Comparison of ENCODE assay signal across 8 mouse cellular contexts in genomic region chr2:181670285-181670912, GRCm38 (mm10). TPM values are rescaled to one million over a fixed set of nuclear protein-coding genes. Genes with fewer than 3 reads are reported as not detected.
DNase-seq lines count a peak whose midpoint lies in the region; ATAC-seq and TF ChIP-seq lines count a peak whose summit lies in the region.

No protein-coding gene starts in this region.

- peak overlapping the region; percentile 82 for H3K4me3 ChIP-seq in testis, adult 2 months (ENCODE audit: control insufficient read depth, low read depth, low read length)
- peak overlapping the region; percentile 59 for H3K4me3 ChIP-seq in heart, postnatal 0 days (ENCODE audit: low read depth, low read length)
- H3K4me3 ChIP-seq in liver, embryonic 11.5 days (ENCODE audit: low read depth, low read length), result peak overlapping the region; percentile 45
- H3K4me3 ChIP-seq in neural tube, embryonic 13.5 days, result peak overlapping the region; percentile 41

- no peak overlapping the region for H3K27ac ChIP-seq in testis, adult 2 months (ENCODE audit: control insufficient read depth, insufficient read depth, low read depth, low read length)
- H3K27ac ChIP-seq in heart, postnatal 0 days (ENCODE audit: low read depth), result peak overlapping the region; percentile 77
- no peak overlapping the region for H3K27ac ChIP-seq in liver, embryonic 11.5 days (ENCODE audit: low read depth, low read length)
- H3K27ac ChIP-seq in neural tube, embryonic 13.5 days (replicated peaks), result 0 out of 2 replicates have a peak overlapping the region, but pooled peaks have one; percentile 23

- peaks cover 28% of the 10 kb centered on the region for H3K4me1 ChIP-seq in testis, adult 2 months (ENCODE audit: control insufficient read depth, insufficient read depth, low read length)
- H3K4me1 ChIP-seq in heart, postnatal 0 days (ENCODE audit: control insufficient read depth, insufficient read depth), result no peaks in the 10 kb centered on the region
- peaks cover 9% of the 10 kb centered on the region for H3K4me1 ChIP-seq in liver, embryonic 11.5 days (replicated peaks; ENCODE audit: control insufficient read depth, insufficient read depth, low read length)
- peaks cover 31% of the 10 kb centered on the region for H3K4me1 ChIP-seq in neural tube, embryonic 13.5 days (replicated peaks)

- no peak for ATAC-seq in heart, postnatal 0 days (ENCODE audit: insufficient read depth, low read depth)
- no peak for ATAC-seq in liver, embryonic 11.5 days (replicated peaks; ENCODE audit: low FRiP score)
- no peak for ATAC-seq in neural tube, embryonic 13.5 days (ENCODE audit: low read depth)

- H3K4me2 ChIP-seq in heart, postnatal 0 days (ENCODE audit: low read depth, low read length), result peak overlapping the region; percentile 66
- H3K4me2 ChIP-seq in liver, embryonic 11.5 days, result peak overlapping the region; percentile 64
- peak overlapping the region; percentile 62 for H3K4me2 ChIP-seq in neural tube, embryonic 13.5 days

- TF ChIP-seq EP300 in heart, postnatal 0 days (IDR thresholded peaks at IDR 0.05; ENCODE audit: low read depth), result no peak

- H3K9me3 ChIP-seq in heart, postnatal 0 days (replicated peaks; ENCODE audit: control insufficient read depth, low read length), result no peaks in the 10 kb centered on the region
- no peaks in the 10 kb centered on the region for H3K9me3 ChIP-seq in liver, embryonic 11.5 days (ENCODE audit: control insufficient read depth, low read length)
- no peaks in the 10 kb centered on the region for H3K9me3 ChIP-seq in neural tube, embryonic 13.5 days

- TF ChIP-seq POLR2A in testis, adult 2 months (IDR thresholded peaks at IDR 0.05; ENCODE audit: control insufficient read depth, low read depth, low read length), result no peak

- intact Hi-C loops in left cerebral cortex, postnatal 25 days (cut with DNase I), result loop anchor here (10.0 kb wide), 1 partner anchor 146 kb away; the partner anchor contains the start of gene Dnajc5

- WGBS in heart, postnatal 0 days, result 3% methylated on average over 56 of the region's 56 CpGs
- 5% methylated on average over 56 of the region's 56 CpGs for WGBS in liver, embryonic 11.5 days
- 3% methylated on average over 56 of the region's 56 CpGs for WGBS in neural tube, embryonic 13.5 days

- TF ChIP-seq CTCF in testis, adult 2 months (IDR thresholded peaks at IDR 0.05; ENCODE audit: control insufficient read depth, insufficient read depth, insufficient replicate concordance, low read depth, low read length), result no peak
- no peak for TF ChIP-seq CTCF in heart, postnatal 0 days (IDR thresholded peaks at IDR 0.05; ENCODE audit: low read depth)

- H3K36me3 ChIP-seq in testis, adult 2 months (ENCODE audit: control insufficient read depth, insufficient read depth, low read length), result no peaks in the 10 kb centered on the region
- H3K36me3 ChIP-seq in heart, postnatal 0 days (replicated peaks; ENCODE audit: control insufficient read depth, insufficient read depth, low read length), result no peaks in the 10 kb centered on the region
- no peaks in the 10 kb centered on the region for H3K36me3 ChIP-seq in liver, embryonic 11.5 days (ENCODE audit: control insufficient read depth, insufficient read depth, low read length)
- no peaks in the 10 kb centered on the region for H3K36me3 ChIP-seq in neural tube, embryonic 13.5 days

- no peaks in the 10 kb centered on the region for H3K27me3 ChIP-seq in testis, adult 2 months (ENCODE audit: control insufficient read depth, insufficient read depth, low read length)
- H3K27me3 ChIP-seq in heart, postnatal 0 days (ENCODE audit: control insufficient read depth, insufficient read depth, low read length), result peaks cover 65% of the 10 kb centered on the region
- peaks cover 62% of the 10 kb centered on the region for H3K27me3 ChIP-seq in liver, embryonic 11.5 days (replicated peaks; ENCODE audit: control insufficient read depth, insufficient read depth, low read length)
- H3K27me3 ChIP-seq in neural tube, embryonic 13.5 days, result peaks cover 66% of the 10 kb centered on the region

- no peak for DNase-seq in testis, postnatal 14 days (ENCODE audit: low spot score)
- DNase-seq in heart, postnatal 0 days (ENCODE audit: low spot score), result no peak
- DNase-seq in liver, embryonic 11.5 days (ENCODE audit: low spot score), result no peak
- no peak for DNase-seq in thymus, postnatal 25 days
- DNase-seq in left cerebral cortex, postnatal 25 days (ENCODE audit: low spot score in 2 of 2), result no peak
- DNase-seq in cerebellum, adult 18-20 months, result no peak

- peak overlapping the region; percentile 67 for H3K9ac ChIP-seq in heart, postnatal 0 days (replicated peaks; ENCODE audit: low read depth, low read length)
- H3K9ac ChIP-seq in liver, embryonic 11.5 days (ENCODE audit: low read depth, low read length), result peak overlapping the region; percentile 35; the same call in 1 of the 2 replicates
- H3K9ac ChIP-seq in neural tube, embryonic 13.5 days, result peak overlapping the region; percentile 65

RNA-seq across cellular contexts. Expression of gene Sox18, which starts 1.0 kb away (rescaled TPM):
- 5.0 and 5.5 TPM in 2 replicates for polyA plus RNA-seq in testis, adult 2 months (2012; rRNA removed)
- 31.8 and 69.4 TPM in 2 replicates for total RNA-seq in heart, postnatal 0 days (2014; rRNA removed; ENCODE audit: low replicate concordance)
- polyA plus RNA-seq in heart, postnatal 0 days (2015; fragmentation: Nextera tagmentation; extraction: Ambion mirVana), result 53.1 and 54.5 TPM in 2 replicates
- polyA plus RNA-seq in liver, embryonic 11.5 days (2014; fragmentation: Nextera tagmentation; extraction: Ambion mirVana), result 16.1 and 19.4 TPM in 2 replicates
- polyA plus RNA-seq in neural tube, embryonic 13.5 days (2015; fragmentation: Nextera tagmentation; extraction: Ambion mirVana), result 18.9 and 22.2 TPM in 2 replicates
- 10 to 100 TPM; 10.9 to 11.4 TPM for total RNA-seq in left cerebral cortex, postnatal 25 days (2021)

RNA-seq across cellular contexts. Expression of gene Tcea2, which starts 9.7 kb away (rescaled TPM):
- polyA plus RNA-seq in testis, adult 2 months (2012; rRNA removed), result 577 and 632 TPM in 2 replicates
- 19.6 and 21.9 TPM in 2 replicates for total RNA-seq in heart, postnatal 0 days (2014; rRNA removed; ENCODE audit: low replicate concordance)
- 15.2 and 16.2 TPM in 2 replicates for polyA plus RNA-seq in heart, postnatal 0 days (2015; fragmentation: Nextera tagmentation; extraction: Ambion mirVana)
- polyA plus RNA-seq in liver, embryonic 11.5 days (2014; fragmentation: Nextera tagmentation; extraction: Ambion mirVana), result 8.1 and 12.1 TPM in 2 replicates
- polyA plus RNA-seq in neural tube, embryonic 13.5 days (2015; fragmentation: Nextera tagmentation; extraction: Ambion mirVana), result 33.9 and 37.8 TPM in 2 replicates
- total RNA-seq in left cerebral cortex, postnatal 25 days (2021), result 10 to 100 TPM; 61.9 to 63.3 TPM

RNA-seq across cellular contexts. Expression of gene Gm29797, which starts 13.6 kb away (rescaled TPM):
- polyA plus RNA-seq in testis, adult 2 months (2012; rRNA removed), result 0.16 TPM in 1 of 2 replicates, not detected in the other
- total RNA-seq in heart, postnatal 0 days (2014; rRNA removed; ENCODE audit: low replicate concordance), result not detected in 2 replicates
- polyA plus RNA-seq in heart, postnatal 0 days (2015; fragmentation: Nextera tagmentation; extraction: Ambion mirVana), result not detected in 2 replicates
- polyA plus RNA-seq in liver, embryonic 11.5 days (2014; fragmentation: Nextera tagmentation; extraction: Ambion mirVana), result not detected in 2 replicates
- not detected in 2 replicates for polyA plus RNA-seq in neural tube, embryonic 13.5 days (2015; fragmentation: Nextera tagmentation; extraction: Ambion mirVana)
- total RNA-seq in left cerebral cortex, postnatal 25 days (2021), result not detected

RNA-seq across cellular contexts. Expression of gene Rgs19, which starts 23.4 kb away (rescaled TPM):
- 25.7 and 28.2 TPM in 2 replicates for polyA plus RNA-seq in testis, adult 2 months (2012; rRNA removed)
- total RNA-seq in heart, postnatal 0 days (2014; rRNA removed; ENCODE audit: low replicate concordance), result 12.4 and 72.1 TPM in 2 replicates
- 13.2 and 16.4 TPM in 2 replicates for polyA plus RNA-seq in heart, postnatal 0 days (2015; fragmentation: Nextera tagmentation; extraction: Ambion mirVana)
- 51.4 and 51.8 TPM in 2 replicates for polyA plus RNA-seq in liver, embryonic 11.5 days (2014; fragmentation: Nextera tagmentation; extraction: Ambion mirVana)
- polyA plus RNA-seq in neural tube, embryonic 13.5 days (2015; fragmentation: Nextera tagmentation; extraction: Ambion mirVana), result 42.7 and 49.2 TPM in 2 replicates
- 10 to 100 TPM; 30.2 to 35.3 TPM for total RNA-seq in left cerebral cortex, postnatal 25 days (2021)

RNA-seq across cellular contexts. Expression of gene Lkaaear1, which starts 27.8 kb away (rescaled TPM):
- 409 and 417 TPM in 2 replicates for polyA plus RNA-seq in testis, adult 2 months (2012; rRNA removed)
- not detected in 2 replicates for total RNA-seq in heart, postnatal 0 days (2014; rRNA removed; ENCODE audit: low replicate concordance)
- not detected in 2 replicates for polyA plus RNA-seq in heart, postnatal 0 days (2015; fragmentation: Nextera tagmentation; extraction: Ambion mirVana)
- polyA plus RNA-seq in liver, embryonic 11.5 days (2014; fragmentation: Nextera tagmentation; extraction: Ambion mirVana), result not detected in 2 replicates
- polyA plus RNA-seq in neural tube, embryonic 13.5 days (2015; fragmentation: Nextera tagmentation; extraction: Ambion mirVana), result not detected in 2 replicates
- not detected for total RNA-seq in left cerebral cortex, postnatal 25 days (2021)

Comparison
In these comparisons a context has a peak if more than half of its experiments do, and no peak if none do; other contexts are left out.
1. H3K27ac ChIP-seq: peak in heart, postnatal 0 days (single experiment) and neural tube, embryonic 13.5 days (single experiment); none in testis, adult 2 months (single experiment) and liver, embryonic 11.5 days (single experiment).
2. RNA of gene Tcea2, which starts 9.7 kb away (polyA plus RNA-seq): 577 to 632 TPM in testis, adult 2 months; 33.9 to 37.8 TPM in neural tube, embryonic 13.5 days, 15.2 to 16.2 TPM in heart, postnatal 0 days and 8.1 to 12.1 TPM in liver, embryonic 11.5 days; every median in the first group is over 10 times any median in the second.
3. Peak in every context shown above with its lines, with median percentiles within 50 percentile points of each other: H3K4me3 ChIP-seq, H3K4me2 ChIP-seq and H3K9ac ChIP-seq.